Mouse (Mus musculus) thymus, postnatal 25 days (tissue): ENCODE measurements around the gene Ndufaf1.
"Not testable (repeated sequence)": the region's sequence is repeated elsewhere in the genome, so short reads cannot be mapped to it uniquely, and the experiment has no call there.

Experiments
- DNase-seq: peaks from one replicate; pipeline ENCODE4 v3.0.0; 2022

Ndufaf1 gene

GRCm38 (mm10) chr2:119662220-119663182 lies at the start of gene Ndufaf1:
Ndufaf1 (minus strand) TSS chr2:119662827.
- DNase-seq: peak; percentile 86

GRCm38 (mm10) chr2:119710011-119710410 lies 47.4 kb upstream of the Ndufaf1 start:
- DNase-seq: no peak

GRCm38 (mm10) chr2:119707676-119708075 lies 45.0 kb upstream of the Ndufaf1 start:
- DNase-seq: no peak

- DNase-seq: no peak
Observed at GRCm38 (mm10) chr2:119703171-119703570, 40.5 kb upstream of the Ndufaf1 start.

GRCm38 (mm10) chr2:119699962-119700361 lies 37.3 kb upstream of the Ndufaf1 start:
- no peak for DNase-seq

- DNase-seq: no peak
Observed at GRCm38 (mm10) chr2:119698472-119698871, 35.8 kb upstream of the Ndufaf1 start.

GRCm38 (mm10) chr2:119696111-119696510 lies 33.5 kb upstream of the Ndufaf1 start:
- DNase-seq: no peak

- no peak for DNase-seq
Observed at GRCm38 (mm10) chr2:119694826-119695225, 32.2 kb upstream of the Ndufaf1 start.

- no peak for DNase-seq
Observed at GRCm38 (mm10) chr2:119692003-119692701, 29.5 kb upstream of the Ndufaf1 start.

GRCm38 (mm10) chr2:119683706-119684105 lies 21.1 kb upstream of the Ndufaf1 start:
- DNase-seq: no peak

- peak; percentile 16 for DNase-seq
Observed at GRCm38 (mm10) chr2:119675831-119676230, 13.2 kb upstream of the Ndufaf1 start.

GRCm38 (mm10) chr2:119675215-119675784 lies 12.7 kb upstream of the Ndufaf1 start:
- DNase-seq: no peak

GRCm38 (mm10) chr2:119674525-119675214 lies 12.0 kb upstream of the Ndufaf1 start, which contains the start of gene Rtf1:
Rtf1 (plus strand) TSS chr2:119675068.
- peak; percentile 97 for DNase-seq

GRCm38 (mm10) chr2:119669010-119669409 lies 6.4 kb upstream of the Ndufaf1 start:
- DNase-seq: peak; percentile 27

- not testable (repeated sequence) for DNase-seq
Observed at GRCm38 (mm10) chr2:119665744-119666143, 3.1 kb upstream of the Ndufaf1 start.

- no peak for DNase-seq
Observed at GRCm38 (mm10) chr2:119644254-119644653, 18.4 kb downstream of the Ndufaf1 start.

GRCm38 (mm10) chr2:119641214-119641912 lies 21.3 kb downstream of the Ndufaf1 start:
- DNase-seq: no peak

- no peak for DNase-seq
Observed at GRCm38 (mm10) chr2:119636781-119637180, 25.8 kb downstream of the Ndufaf1 start.

GRCm38 (mm10) chr2:119621302-119621701 lies 41.3 kb downstream of the Ndufaf1 start:
- DNase-seq: no peak

- not testable (repeated sequence) for DNase-seq
Observed at GRCm38 (mm10) chr2:119619002-119619401, 43.6 kb downstream of the Ndufaf1 start.

- DNase-seq: peak; percentile 92
Observed at GRCm38 (mm10) chr2:119618199-119618982, 44.2 kb downstream of the Ndufaf1 start, which contains the start of the genes Nusap1 and Oip5. Nusap1 (plus strand) TSS chr2:119618298. Oip5 (minus strand) TSS chr2:119618469.
